Mouse (Mus musculus): ENCODE results near the gene Vkorc1.
"Not testable (repeated sequence)": the region's sequence is repeated elsewhere in the genome, so short reads cannot be mapped to it uniquely, and the experiment has no call there.

Vkorc1 gene

DNA sequence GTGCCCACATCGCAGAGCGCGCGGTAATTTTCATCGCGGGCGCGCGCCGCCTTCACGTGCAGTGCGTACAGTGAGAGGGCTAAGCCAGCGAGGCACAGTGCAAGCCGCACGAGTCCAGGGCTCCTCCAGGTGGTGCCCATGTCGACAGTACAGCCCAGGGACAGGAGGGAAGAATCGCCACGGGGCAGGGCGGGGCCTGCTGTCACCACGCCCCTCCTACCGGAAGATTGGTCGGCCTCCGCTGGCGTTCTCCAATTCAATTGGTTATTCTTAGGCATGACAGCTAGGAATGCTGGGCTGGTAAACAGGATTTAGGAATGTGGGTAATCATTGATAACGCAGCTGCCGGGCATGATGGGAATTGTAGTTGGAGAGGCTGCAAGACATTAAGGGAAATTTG, at the start of gene Vkorc1, which contains the start of gene Gm21974:
TSS of gene Vkorc1 (minus strand) at position 176 of the 400 bp plus-strand sequence.
TSS of gene Gm21974 (minus strand) at position 13 of the 400 bp plus-strand sequence.
- peak; percentile 73 to 84 for DNase-seq (ENCODE audit: low spot score in 2 of 2)

DNA sequence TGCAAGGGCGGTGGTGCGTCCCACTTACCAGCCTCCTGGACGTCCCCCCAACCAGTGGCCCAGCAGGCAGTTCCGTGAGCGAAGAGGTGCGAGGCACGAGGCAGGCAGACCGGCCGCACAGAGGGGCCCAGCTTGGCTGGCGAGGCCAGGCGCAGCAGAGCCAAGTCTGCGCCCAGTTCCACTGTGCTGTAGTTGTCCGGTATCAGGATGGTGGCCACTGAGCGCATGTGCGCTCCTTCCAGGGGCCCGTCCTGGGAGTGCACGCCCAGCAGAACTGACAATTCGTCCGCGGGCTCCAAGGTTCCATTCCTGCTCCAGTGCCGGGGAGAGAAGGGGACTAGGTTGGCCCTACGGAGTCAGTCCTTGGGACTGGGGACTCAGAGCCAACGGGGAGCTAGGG, 49.2 kb upstream of the Vkorc1 start:
- no peak for DNase-seq (ENCODE audit: low spot score in 2 of 2)

DNA sequence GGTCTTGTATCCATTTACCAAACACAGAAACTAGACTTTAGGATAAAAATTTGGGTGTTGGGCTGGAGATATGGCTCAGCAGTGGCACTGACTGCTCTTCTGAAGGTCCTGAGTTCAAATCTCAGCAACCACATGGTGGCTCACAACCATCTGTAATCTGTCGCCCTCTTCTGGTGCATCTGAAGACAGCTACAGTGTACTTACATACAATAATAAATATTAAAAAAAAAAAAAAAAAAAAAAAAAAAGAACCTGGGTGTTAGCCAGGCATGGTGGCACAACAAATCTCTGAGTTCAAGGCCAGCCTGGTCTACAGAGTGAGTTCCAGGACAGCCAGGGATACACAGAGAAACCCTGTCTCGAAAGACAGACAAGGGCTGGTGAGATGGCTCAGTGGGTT, 46.7 kb upstream of the Vkorc1 start:
- DNase-seq (ENCODE audit: low spot score in 2 of 2), result not testable (repeated sequence)

DNA sequence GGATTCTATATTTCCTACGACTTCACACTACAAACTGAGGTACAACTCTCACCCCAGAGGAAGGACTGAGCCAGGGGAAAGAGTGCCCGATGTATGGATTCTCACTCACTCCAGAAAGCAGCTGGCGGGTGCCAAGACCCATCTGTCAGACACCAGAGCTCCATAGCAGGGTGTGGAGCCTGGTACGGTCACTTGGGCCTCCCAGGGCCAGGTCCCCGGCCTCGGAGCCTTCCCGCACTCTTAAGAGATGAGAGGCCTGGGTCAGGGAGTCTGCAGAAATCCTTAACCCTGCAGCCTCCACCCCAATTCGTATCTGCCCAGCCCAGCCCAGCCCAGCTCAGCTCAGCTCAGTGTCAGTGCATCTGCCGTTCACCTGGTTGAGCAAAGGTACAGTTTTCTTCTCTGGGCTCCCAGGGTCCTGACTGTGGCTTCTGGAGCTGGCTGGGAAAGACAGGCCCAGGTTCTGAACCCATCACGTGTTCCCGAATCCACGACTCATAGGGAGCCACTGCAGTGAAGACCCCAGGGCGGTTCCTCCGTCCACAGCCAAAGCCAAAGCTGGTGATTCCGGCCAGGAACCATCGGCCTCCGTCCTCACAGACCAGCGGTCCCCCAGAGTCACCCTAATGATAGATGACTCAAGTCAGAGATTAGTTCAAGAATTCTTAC, 40.9 kb upstream of the Vkorc1 start:
- no peak for DNase-seq (ENCODE audit: low spot score in 2 of 2)

DNA sequence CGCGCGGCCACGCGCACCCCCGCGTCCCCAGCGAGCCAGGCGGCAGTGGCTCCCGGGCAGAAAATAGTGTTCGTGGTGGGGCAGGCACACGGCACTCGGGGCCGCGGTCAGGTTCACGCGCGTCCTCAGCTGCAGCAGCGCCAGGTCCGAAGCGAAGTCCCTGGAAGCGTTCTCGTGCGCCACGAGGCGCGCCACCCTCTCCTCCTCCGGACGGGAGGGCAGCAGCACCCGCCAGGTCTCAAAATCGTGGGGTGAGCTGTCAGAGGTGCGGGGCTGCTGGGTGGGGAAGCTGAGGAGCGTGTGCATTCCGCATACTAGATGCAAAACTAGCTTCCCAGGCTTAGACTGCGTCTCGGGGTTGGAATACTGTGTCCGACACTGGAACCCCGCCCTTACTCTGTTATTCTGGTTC, 40.3 kb upstream of the Vkorc1 start:
- DNase-seq (ENCODE audit: low spot score in 2 of 2), result no peak

DNA sequence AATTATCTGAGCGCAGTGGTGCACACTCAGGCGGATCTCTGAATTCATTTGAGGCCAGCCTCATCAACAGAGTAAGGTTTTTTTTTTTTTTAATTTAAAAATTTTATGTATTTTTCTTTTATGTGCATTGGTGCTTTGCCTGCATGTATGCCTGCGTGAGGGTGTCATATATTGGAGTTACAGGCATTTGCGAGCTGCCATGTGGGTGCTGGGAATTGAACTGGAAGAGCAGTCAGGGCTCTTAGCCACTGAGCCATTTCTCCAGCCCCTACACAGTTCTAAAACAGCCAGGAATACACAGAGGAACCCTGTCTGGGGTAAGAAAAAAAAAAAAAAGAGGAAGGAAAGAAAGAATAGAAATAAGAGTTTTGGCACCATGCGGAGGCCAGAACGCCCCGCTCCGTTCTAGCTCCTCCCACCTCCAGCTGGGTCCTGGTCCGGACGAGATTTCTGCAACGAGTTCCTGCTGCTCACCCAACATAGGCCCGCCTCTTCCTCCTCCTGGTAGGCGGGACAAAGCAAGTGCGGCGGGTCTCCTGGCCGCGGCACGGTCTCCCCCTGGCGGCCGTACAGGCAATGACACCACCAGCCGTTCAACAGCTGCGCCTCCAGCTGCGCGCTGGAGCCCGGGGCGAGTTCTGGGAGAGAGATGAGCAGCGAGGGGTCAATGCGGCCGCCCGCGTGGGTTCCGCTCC, 39.8 kb upstream of the Vkorc1 start:
- DNase-seq (ENCODE audit: low spot score in 2 of 2), result peak; percentile 90 to 94

DNA sequence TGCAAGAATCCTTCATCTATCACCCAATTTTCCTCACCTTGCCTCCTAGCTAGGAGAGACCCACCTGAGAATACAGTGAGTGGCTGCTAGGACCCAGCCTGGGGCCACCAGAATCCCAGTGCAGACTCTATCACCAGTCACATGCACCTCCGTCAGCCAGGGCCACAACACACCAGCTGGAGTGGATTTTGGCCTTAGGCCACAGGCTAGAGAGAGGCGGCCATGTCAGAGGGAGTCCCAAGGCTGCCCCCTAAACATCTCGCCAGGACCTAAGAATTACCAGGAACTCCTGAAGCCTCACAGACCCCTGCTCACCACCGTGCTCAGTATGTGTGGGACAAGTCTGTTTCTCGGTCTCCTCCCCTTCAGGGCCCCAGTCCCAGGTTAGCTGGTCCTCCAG, 38.7 kb upstream of the Vkorc1 start:
- no peak for DNase-seq (ENCODE audit: low spot score in 2 of 2)

DNA sequence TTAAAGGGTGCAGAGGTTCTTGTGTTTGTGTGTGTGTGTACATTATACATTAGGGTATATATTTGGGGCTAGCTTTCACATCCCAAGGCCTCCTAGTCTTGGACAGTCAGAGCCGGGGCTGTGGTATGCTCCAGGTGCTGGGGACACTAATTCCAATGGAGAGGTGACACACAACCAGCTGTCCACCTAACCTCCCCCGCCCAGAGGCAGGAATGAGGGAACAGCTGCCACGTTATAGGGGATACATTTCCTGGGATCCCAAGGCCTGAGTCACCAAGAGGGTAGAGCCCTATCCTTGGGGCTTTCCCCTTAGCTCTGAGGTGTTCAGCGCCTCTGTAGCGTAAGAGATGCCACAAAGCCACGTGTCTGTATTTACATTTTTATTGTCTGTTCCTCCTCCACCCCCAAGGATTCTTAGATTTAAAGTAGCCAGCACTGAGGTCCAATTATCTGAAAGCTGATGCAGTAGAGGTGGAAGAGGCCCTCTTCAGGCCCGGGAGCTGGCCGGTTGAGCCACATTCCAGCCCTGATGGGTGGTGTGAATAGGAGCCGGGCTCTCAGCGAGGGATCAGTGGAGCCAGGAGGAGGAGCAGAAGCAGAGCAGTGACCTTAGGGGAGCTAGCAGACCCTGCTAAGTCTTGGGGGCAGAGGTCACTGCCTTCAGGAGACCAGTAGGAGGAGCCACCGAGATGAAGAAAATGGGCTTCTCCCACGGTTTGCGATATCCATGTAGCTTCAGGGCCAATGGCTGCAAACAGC, 37.0 kb upstream of the Vkorc1 start:
- no peak for DNase-seq (ENCODE audit: low spot score in 2 of 2)

DNA sequence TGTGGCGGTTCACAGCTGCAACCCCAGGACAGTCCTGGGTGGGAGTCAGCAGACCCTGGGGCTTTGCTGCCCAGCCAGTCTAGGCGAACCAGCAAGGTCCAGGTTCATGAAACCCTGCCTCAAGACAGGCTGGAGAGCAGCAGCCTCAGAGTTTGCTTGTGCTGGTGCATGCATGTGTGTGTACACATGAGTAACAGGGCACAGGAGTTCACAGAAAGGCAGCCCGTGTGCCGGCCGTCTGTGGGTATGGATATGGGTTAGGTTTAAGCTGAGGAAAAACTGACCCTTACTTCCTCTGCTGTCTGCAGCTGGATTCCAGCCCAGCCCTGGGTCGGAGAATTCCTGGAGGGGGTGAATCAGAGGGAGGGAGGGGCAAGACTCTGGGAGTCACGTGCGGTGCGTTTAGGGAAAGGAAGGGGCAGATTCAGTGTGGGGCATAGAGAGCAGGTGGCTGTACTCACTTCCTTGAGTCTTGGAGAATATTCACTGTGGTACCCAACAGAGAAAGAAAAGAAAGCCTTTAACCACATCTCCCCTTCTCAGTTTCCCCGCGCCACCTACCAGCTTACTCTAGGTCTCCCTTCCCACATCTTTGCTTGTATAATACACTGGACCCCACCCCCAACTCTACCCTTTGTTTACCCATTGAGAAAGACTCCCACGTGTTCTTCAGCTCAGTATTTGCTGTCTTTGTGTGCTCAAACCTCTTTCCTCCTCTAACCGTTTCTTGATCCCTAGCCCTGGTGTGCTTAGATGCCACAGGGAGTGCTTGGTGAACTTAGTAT, 36.1 kb upstream of the Vkorc1 start:
- DNase-seq (ENCODE audit: low spot score in 2 of 2), result no peak

DNA sequence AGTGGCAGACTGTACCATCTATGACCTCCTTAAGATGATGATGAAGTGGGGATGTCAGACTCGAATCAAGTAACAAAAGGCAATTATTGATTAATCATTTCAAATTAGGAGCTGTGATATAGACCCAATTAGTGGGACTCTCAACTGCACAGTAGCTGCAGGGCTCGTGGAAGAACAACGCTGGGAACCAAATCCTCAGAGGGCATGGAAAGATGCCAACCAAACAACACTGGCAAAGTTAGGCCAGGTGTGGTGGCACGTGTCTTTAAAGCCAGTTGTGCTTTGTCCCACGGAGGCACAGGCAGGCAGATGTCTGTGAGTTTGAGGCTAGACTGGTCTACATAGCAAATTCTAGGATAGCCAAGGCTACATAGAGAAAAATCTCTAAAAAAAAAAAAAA, 35.2 kb upstream of the Vkorc1 start:
- no peak for DNase-seq (ENCODE audit: low spot score in 2 of 2)

DNA sequence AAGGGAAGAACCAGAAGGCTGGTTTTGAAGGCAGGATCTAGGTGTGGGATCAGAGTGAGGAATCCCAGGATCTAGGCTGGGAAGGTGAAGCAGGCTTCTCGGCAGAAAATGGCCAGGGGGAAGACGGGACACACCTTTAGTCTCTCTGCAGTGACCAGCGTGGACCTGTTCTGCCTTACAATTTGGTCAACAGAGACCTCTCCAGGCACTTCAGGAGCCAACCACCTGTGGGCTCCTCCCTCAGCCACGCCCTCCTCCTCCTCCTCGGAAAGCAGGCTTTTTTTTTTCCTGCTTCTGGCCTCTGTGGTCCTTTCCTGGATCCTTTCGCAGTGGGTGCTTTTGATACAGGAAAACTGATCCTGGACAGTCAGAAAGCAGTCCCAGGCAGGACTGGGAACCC, 34.5 kb upstream of the Vkorc1 start, which contains the start of gene Prss8:
TSS of gene Prss8 (minus strand) at position 182 of the 400 bp plus-strand sequence.
- DNase-seq (ENCODE audit: low spot score in 2 of 2), result no peak

DNA sequence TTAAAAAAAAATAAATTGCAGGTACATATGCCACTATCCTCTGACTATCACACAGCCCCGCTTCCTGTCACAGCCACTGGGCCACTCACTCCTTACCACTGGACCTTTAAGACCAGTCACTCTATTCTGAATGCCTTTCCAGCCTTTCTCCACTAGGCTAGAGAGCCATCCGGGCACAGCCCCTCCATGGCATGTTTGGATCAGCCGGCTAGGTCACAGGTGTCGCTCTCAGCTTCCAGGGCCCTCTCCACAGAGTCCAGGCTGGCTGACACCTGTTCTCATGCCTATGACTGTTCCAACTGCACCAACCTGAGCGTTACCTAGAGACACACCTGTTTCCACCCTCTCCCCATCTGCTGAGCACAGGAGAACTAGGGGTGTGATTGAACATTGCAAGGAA, 33.2 kb upstream of the Vkorc1 start:
- DNase-seq (ENCODE audit: low spot score in 2 of 2), result no peak

DNA sequence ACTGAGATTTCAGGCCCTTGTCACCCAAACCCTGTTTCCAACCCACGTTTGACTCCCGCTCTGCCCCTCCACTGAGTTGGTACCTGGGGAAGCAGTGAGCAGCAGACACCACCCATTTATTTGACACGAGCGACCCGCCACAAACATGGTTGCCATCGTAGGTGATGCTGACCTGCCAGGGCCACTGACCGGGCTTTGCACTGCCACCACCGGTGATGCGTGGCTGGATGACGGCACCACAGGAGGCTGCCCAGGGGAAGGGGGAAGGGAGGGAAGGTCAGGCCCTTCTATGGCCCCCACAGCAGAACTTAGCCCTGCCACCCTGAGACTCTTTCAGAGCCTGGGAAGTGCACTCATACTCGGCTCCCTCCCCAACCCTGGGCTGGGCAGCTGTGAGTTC, 32.3 kb upstream of the Vkorc1 start:
- no peak for DNase-seq (ENCODE audit: low spot score in 2 of 2)

DNA sequence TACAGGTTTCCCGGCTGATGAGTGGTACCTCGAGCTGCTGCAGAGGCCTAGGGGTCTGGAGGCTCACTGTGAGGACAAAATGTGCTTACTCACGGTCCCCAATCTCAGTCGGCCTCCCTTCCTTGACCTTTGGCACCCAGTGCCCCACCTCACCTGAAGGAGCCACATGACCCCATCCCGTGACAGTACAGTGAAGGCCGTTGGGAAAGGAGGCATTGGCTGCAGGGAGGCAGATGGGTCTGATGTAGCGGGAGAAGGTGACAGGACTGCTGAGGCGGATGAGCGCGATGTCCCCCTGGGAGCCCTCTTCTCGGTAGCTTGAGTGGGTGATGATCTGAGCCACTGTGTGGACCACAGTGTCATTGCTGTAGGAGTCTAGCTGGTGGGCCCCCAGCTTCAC, 31.4 kb upstream of the Vkorc1 start:
- no peak for DNase-seq (ENCODE audit: low spot score in 2 of 2)

DNA sequence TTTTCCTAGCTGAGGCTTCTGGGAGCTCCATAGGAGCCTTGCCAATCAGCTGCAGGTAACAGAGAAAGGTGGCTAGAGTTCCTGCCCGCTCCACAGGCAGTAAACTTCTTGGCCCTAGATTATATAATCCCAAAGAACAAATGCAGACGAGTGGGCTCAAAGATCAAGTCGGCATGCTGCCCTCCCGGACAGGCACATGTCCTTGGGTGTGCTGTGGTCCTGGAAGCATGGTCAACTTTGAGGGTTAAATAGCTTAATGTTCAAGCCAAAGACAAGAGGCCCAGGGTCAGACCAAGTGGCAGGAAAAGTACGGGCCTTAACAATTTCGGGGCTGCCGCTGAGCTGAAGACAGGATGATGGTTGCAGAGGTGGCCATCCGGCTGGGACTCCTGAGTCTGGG, 30.6 kb upstream of the Vkorc1 start:
- DNase-seq (ENCODE audit: low spot score in 2 of 2), result no peak

DNA sequence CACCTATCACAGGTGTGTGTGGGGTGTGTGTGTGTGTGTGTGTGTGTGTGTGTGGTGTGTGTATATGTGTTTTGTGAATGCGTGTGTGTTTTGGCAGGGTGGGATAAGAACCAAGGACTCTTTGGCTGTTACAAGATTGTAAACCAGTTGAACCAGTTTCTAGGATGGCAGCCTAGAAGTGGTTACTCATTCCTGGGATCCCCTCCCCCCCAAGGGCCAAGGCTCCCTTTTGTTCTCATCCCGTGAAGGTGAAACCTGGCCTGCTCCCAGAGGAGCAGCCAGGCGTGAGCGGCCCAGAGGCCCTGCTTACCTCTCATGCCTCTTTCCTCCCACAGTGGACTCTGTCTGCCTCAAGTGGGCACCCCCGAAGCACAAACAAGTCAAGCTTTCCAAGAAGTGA, 29.8 kb upstream of the Vkorc1 start:
- no peak for DNase-seq (ENCODE audit: low spot score in 2 of 2)

DNA sequence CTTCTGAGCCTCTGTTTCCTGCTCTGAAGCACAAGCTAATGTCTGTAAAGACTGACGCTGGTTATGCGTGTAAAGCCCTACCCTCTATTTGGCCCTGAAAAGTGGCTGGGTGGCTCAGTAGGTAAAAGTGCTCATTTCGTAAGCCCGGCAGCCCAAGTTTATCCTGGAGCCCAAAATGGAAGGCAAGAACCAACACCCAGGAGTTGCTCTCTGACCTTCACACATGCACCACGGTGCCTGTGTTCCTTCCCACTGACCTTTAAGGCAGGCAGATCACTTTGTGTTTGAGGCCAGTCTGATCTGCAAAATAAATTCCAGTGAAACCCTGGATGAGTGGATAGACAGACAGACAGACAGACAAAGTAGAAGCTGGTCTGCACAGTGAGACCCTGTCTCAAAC, 28.3 kb upstream of the Vkorc1 start:
- DNase-seq (ENCODE audit: low spot score in 2 of 2), result no peak

DNA sequence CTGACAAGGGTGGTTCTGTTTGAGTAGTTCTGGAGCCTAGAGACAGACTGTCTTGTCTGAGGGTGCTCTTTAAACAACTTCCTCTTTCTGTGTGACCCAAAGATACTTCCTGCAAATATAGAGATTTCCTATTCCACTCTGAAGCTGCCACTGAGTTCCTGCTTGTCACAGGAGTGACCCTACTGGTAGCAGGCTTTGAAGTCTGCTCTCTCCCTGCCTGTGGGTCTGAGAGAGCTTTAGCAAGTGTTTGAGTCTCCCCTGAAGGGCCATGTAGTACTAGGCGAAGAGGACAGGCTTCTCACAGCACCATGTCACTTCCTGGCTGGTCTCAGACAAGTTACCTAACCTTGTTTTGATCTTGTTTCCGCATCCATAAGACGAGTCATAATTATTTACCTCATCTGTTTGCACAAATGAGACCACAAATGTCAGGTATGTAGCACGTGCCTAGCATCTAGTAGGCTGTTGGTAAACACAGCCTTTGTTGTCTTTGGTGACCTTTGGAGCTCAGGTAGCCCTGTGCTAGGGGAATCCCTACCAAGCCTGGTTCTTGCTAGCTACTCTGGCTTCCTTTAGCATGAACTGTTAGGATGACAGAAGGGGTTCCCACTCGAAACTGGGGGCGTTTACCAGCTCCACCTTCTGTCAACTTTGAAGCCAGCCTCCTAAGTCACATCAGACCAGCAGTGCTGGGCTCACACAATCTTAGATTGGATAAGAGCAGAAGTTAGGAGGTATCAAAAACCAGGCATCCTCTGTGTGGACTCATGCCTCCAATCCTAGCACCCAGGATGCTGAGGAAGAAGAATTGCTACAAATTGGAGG, 27.2 kb upstream of the Vkorc1 start:
- DNase-seq (ENCODE audit: low spot score in 2 of 2), result peak; percentile 32 to 61

DNA sequence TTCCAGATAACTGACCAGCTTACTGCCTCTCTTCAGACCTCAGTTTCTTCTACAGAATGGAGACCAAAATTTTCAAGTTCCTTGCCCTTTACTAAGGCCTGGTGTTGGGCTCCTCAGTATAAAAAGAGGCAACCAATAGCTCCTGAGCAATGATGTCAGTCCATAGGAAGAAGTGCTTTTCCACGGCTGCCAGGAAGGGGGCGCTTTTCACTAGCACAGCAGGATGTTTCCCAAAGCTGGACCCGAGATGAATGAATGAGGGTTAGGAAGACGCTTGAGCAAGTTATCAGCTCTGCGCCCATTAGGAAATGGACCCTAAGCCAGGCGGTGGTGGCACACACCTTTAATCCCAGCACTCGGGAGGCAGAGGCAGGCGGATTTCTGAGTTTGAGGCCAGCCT, 26.1 kb upstream of the Vkorc1 start:
- no peak for DNase-seq (ENCODE audit: low spot score in 2 of 2)

DNA sequence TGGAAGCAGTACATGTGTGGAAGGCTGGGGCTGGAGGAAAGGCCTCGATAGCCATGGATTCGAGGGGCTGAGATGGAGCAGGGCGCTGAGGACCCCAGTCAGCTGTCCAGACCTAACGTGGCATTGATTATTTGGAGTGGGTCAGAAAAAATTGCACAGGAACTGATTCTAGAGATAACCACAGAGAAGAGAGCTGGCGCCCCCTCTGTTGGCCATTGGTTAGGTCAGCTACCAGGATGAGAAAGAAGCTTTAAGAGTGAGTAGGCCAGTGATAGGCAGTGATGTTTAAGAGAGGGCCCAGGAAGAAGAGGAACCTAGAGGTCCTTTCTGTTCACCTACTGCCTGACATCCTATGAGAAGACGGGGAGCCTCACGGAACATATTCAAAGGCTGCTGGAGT, 23.9 kb upstream of the Vkorc1 start:
- peak in 1 of 2 experiments; percentile 41 for DNase-seq (ENCODE audit: low spot score in 2 of 2)

DNA sequence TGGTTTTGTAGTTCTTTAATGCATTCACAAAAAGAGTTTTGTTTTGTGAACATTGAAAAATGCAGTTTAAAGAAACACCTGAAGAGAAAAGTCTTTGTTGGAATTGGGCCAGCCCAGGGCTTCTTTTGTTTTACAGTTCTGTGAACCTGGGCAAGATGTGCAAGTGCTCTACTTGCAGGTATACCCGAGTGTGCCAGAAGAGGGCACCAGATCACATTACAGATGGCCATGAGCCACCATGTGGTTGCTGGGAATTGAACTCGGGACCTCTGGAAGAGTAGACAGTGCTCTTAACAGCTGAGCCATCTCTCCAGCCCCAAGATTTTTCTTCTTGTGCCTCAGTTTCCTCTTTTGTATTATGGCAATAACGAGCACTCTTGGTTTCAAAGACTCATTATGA, 22.8 kb upstream of the Vkorc1 start:
- peak; percentile 31 to 65 for DNase-seq (ENCODE audit: low spot score in 2 of 2)

Measured in natural killer cell, adult 2 months (primary cell).